Mouse (Mus musculus): ENCODE measurements around the gene Dnaaf5. TPM values are rescaled to one million over a fixed set of nuclear protein-coding genes. Genes with fewer than 3 reads are reported as not detected.

The Dnaaf5 gene
- polyA plus RNA-seq, 1 experiment from 2014 or later, result 12.9 TPM

DNA sequence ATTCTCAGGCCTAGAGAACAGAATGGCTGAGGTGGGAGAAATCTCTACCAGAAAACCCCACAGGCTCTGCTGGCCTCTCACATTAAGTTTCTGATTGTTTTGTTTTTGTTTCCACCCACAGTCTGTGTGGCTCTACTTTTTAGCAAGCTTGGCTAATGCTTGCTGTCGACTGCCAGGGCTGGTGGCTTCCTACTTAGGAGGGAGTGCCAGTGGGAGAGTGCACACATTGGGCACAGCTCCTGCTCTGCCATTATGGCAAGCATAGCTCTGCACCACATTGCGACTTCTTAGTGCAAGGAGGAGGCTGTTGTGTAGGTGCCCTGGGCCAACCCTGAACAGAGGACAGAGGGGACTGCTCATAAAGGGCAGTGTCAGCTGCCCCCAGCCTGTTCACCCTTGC, 33.1 kb downstream of the Dnaaf5 start:
- H3K27me3 ChIP-seq (ENCODE audit: low read depth, poor library complexity, severe bottlenecking), result no peaks in the 10 kb centered on the region
- peaks cover 92% of the 10 kb centered on the region for H3K36me3 ChIP-seq
- H3K4me1 ChIP-seq, result no peaks in the 10 kb centered on the region
- no peak for DNase-seq (ENCODE audit: low spot score)
- H3K9me3 ChIP-seq (replicated peaks), result no peaks in the 10 kb centered on the region
- WGBS, result 95% methylated on average over 2 of the region's 2 CpGs
- H3K4me3 ChIP-seq, result no peak overlapping the region
- no peak overlapping the region for H3K27ac ChIP-seq

DNA sequence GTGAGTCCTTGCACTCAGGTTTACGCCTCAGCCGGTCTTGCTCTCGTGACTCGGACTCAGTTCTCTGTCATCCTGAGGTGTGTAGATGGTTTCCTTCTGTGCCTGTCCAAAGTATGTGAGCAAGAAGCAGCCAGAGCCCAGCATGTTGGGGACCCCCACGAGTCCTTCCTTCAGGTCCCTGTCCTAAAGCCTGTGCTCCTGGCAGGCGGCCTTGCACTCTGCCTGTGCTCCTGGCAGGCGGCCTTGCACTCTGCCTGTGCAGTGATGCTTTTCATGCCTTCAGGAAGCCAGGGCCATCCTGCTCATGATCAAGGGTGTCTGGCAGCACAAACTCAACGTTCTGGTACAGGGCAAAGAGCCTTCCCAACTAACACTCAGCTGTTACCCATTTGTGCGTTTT, 33.6 kb downstream of the Dnaaf5 start:
- WGBS, result 91% methylated on average over 9 of the region's 9 CpGs
- H3K36me3 ChIP-seq, result peaks cover 91% of the 10 kb centered on the region
- H3K27me3 ChIP-seq (ENCODE audit: low read depth, poor library complexity, severe bottlenecking), result no peaks in the 10 kb centered on the region
- no peak for DNase-seq (ENCODE audit: low spot score)
- no peaks in the 10 kb centered on the region for H3K9me3 ChIP-seq (replicated peaks)
- H3K27ac ChIP-seq, result no peak overlapping the region
- H3K4me3 ChIP-seq, result no peak overlapping the region
- no peaks in the 10 kb centered on the region for H3K4me1 ChIP-seq

DNA sequence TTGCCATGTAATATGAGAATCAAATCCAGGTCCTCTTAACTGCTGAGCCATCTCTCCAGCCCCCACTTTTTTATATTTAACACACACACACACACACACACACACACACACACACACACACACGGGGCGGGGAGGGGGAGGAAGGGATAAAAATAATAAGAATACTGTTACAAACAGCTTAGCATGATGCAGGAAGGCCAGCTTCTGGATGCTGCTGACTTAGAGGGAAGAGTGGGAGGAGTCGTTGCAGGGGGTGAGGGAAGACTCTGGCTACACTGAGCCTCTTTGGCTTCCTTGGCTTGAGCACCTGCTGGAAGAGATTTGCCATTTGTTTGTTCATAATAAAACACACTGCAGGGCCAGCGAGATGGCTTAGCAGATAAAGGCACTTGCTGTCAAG, 34.9 kb downstream of the Dnaaf5 start:
- H3K27ac ChIP-seq, result no peak overlapping the region
- WGBS, result 86% methylated on average over 3 of the region's 4 CpGs
- H3K36me3 ChIP-seq, result peaks cover 84% of the 10 kb centered on the region
- H3K4me1 ChIP-seq, result no peaks in the 10 kb centered on the region
- H3K4me3 ChIP-seq, result no peak overlapping the region
- H3K27me3 ChIP-seq (ENCODE audit: low read depth, poor library complexity, severe bottlenecking), result no peaks in the 10 kb centered on the region
- DNase-seq (ENCODE audit: low spot score), result no peak
- H3K9me3 ChIP-seq (replicated peaks), result no peaks in the 10 kb centered on the region

DNA sequence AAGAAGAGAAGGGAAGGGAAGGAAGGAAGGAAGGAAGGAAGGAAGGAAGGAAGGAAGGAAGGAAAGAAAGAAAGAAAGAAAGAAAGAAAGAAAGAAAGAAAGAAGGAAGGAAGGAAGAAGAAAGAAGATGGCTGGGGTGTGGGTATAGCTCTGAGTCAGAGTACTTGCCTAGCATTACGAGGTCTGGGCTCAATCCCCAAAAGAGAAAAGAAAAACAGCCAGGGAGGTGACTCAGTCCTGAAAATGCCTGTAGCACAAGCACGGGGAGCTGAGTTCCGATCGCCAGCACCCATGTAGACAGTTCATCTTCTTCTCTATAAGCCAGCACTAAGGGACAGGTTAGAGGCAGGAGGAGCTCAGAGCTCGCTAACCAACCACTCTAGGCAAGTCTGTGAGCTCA, 39.7 kb downstream of the Dnaaf5 start:
- no peaks in the 10 kb centered on the region for H3K4me1 ChIP-seq
- WGBS, result 91% methylated on average over 5 of the region's 5 CpGs

DNA sequence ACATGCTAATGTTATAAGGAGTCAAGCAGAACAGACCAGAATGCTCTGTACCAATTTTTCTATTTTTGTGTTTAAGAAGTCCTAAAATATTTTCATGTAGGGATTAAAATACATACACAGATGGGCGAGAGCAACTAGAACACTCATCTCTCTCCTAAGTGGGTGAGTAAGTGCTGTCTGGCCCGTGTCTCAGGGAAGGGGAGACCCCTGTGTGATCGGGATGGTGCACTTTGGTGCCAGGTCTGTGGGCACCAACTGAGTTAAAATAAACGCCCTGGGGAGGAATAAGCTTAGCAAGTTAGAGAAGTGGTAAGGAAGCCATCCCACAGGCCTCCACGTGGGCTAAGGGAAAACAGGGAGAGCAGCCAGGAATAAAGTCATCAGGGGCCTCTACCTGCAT, 40.9 kb downstream of the Dnaaf5 start:
- Histone ChIP-seq H3K4me1 (no peaks in the 10 kb centered on the region), H3K9me3 (replicated peaks) (no peaks in the 10 kb centered on the region), H3K27me3 (ENCODE audit: low read depth, poor library complexity, severe bottlenecking) (no peaks in the 10 kb centered on the region), H3K27ac (no peak overlapping the region), H3K36me3 (peaks cover 24% of the 10 kb centered on the region), H3K4me3 (no peak overlapping the region)
- DNase-seq (ENCODE audit: low spot score), result no peak
- 76% methylated on average over 5 of the region's 5 CpGs for WGBS

More for the DNA sequence above, 39.7 kb downstream of the Dnaaf5 start:
- no peak overlapping the region for H3K27ac ChIP-seq
- H3K36me3 ChIP-seq, result peaks cover 36% of the 10 kb centered on the region
- DNase-seq (ENCODE audit: low spot score), result no peak
- H3K27me3 ChIP-seq (ENCODE audit: low read depth, poor library complexity, severe bottlenecking), result no peaks in the 10 kb centered on the region
- no peaks in the 10 kb centered on the region for H3K9me3 ChIP-seq (replicated peaks)
- no peak overlapping the region for H3K4me3 ChIP-seq

DNA sequence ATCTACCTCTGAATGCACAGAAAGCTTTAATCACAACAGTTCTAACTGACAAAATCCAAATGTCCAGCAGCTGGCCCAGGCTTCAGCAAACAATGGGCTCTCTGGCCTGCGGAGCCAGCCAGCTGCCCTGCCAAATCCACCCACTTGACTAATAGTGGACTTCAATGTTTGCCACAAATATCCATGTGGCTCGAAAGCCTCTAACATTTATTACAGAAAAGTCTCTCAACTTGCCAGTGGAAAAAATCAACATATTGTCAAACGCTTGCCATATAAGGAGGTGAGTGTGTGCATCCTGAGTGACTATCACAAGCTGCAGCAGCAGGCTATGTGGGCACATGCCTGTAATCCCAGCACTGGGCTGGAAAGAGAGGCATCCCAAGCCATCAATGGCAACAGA, 48.8 kb downstream of the Dnaaf5 start:
- Histone ChIP-seq H3K27ac (no peak overlapping the region), H3K4me3 (no peak overlapping the region), H3K27me3 (ENCODE audit: low read depth, poor library complexity, severe bottlenecking) (no peaks in the 10 kb centered on the region), H3K36me3 (no peaks in the 10 kb centered on the region; the same call in 1 of the 2 replicates), H3K9me3 (replicated peaks) (no peaks in the 10 kb centered on the region), H3K4me1 (peaks cover 27% of the 10 kb centered on the region)
- 94% methylated on average over 3 of the region's 3 CpGs for whole genome bisulfite sequencing
- DNase-seq (ENCODE audit: low spot score), result no peak

DNA sequence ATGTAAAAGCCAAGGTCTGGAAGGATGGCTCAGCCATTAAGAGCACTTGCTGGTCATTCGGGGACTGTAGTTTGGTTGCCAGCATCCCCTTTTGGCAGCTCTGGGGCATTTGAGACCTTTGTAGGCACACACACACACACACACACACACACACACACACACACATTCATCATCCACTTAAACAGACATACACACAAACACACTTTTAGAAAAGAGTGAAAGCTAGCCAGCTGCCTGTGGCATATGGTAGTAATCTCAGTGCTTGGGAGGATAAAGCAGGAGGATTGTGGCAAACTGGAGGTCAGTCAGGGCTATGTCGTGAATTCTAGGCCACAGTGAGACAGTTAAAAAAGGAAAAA, 49.6 kb downstream of the Dnaaf5 start:
- Histone ChIP-seq H3K9me3 (replicated peaks) (no peaks in the 10 kb centered on the region), H3K4me1 (peaks cover 27% of the 10 kb centered on the region), H3K4me3 (peak overlapping the region; percentile 88), H3K36me3 (no peaks in the 10 kb centered on the region; the same call in 1 of the 2 replicates), H3K27ac (peak overlapping the region; percentile 89), H3K27me3 (ENCODE audit: low read depth, poor library complexity, severe bottlenecking) (no peaks in the 10 kb centered on the region)
- DNase-seq (ENCODE audit: low spot score), result peak; percentile 40
- WGBS, result 36% methylated on average over 2 of the region's 2 CpGs

DNA sequence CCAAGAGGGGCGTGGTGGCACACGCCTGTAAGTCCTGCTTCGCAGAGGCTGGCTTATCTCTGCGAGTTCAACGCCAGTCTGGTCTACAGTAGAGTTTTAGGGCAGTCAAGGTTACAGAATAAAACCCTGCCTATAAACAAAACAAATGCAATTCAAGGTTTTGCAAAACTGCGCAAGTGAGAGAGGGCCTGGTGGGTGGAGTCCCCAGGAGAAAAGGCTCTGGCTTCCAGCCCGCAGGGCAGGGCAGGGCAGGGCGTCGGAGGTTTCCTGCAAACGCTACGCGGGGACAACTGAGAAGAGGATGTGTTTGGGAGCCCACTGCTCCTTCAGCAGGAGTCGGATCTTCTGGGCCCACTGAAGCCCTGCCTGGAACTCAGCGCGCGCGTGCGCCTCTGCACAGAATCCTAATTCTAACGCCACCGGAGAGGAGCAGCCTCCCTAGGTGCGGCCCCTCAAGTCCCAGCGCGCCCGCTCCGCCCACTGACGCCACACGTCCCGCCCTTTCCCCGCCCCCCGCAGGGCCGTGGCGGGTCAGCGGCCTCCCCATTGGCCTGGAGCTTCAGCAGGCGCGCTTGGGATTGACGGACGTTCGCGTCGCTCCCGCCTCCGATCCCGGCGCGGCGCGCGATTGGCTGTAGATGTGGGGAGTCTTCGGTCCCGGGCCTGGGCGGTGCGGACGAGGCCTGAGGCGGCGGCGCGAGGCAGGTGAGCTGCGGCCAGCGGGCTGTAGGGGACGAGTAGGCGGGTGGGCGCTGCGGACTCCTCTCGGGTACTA, 50.2 kb downstream of the Dnaaf5 start, which contains the start of gene Sun1:
Sun1 (plus strand) TSS at position 643 of the 775 bp plus-strand sequence.
- under 1% methylated on average over 64 of the region's 64 CpGs for WGBS
- H3K9me3 ChIP-seq (replicated peaks), result no peaks in the 10 kb centered on the region
- peak; percentile 98 for DNase-seq (ENCODE audit: low spot score)
- H3K36me3 ChIP-seq, result no peaks in the 10 kb centered on the region; the same call in 1 of the 2 replicates
- no peaks in the 10 kb centered on the region for H3K27me3 ChIP-seq (ENCODE audit: low read depth, poor library complexity, severe bottlenecking)
- H3K27ac ChIP-seq, result peak within 1 kb of the TSS; percentile 89
- H3K4me1 ChIP-seq, result peaks cover 27% of the 10 kb centered on the region
- H3K4me3 ChIP-seq, result peak within 1 kb of the TSS; percentile 88

DNA sequence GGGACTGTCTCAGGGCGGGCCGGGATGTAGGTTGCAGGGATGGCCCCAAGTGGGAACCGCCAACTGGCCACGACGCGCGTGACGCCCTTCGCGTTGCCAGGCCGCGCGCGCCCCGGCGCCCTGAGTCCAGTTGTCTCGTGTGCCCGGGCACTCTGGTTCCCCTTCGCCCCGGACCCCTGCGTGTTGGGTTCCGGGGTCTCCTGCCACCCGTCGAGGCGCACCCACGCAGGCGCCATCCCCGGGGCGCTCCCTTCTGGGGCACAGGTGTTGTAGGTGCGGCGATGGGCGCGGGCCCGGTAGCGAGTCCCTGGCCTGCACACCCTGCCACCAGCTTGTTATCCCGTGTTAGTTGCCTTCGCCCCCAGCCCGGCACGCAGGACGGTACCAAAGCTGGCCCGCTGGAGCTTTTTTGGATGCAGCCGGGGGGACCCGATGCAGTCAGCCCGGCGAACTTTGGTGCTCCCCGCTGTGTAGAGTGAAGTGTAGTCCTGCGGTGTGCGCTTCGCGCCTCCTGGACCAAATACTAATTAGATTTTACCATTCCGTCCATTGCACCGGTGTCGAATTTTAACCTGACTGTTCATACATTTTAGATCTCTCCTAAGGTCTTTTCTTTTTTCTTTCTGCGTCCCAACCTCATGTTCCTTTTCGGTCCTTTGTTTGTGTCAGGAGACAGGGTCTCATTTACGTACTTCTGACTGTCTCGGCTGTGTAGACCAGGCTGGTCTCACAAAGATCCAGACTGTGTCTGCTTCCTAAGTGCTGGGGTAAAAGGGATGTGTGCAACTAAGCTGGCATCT, 50.9 kb downstream of the Dnaaf5 start:
- Histone ChIP-seq H3K4me3 (peak overlapping the region; percentile 88), H3K9me3 (replicated peaks) (no peaks in the 10 kb centered on the region), H3K4me1 (peaks cover 30% of the 10 kb centered on the region), H3K27me3 (ENCODE audit: low read depth, poor library complexity, severe bottlenecking) (no peaks in the 10 kb centered on the region), H3K27ac (peak overlapping the region; percentile 89), H3K36me3 (no peaks in the 10 kb centered on the region; the same call in 1 of the 2 replicates)
- 2% methylated on average over 57 of the region's 57 CpGs for WGBS
- DNase-seq (ENCODE audit: low spot score), result no peak

DNA sequence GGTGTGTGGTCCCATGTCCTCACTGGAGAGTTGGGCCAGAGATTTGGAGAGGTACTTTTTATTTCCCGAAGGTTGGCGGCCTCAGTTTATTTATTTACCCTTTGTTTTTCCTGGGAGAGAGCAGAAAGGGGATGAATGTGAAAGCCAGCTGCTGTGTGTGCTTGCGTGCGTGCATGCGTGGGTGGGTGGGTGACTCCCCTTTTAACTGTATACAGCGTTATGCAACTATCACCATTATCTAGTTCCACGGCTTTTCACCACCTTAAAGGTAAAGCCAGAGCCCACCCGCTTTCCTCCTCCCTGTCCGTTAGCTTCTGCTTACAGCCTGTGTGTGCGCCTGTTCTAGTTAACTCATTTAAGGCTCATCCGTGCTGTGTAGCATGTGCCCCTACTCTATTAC, 52.1 kb downstream of the Dnaaf5 start:
- H3K4me3 ChIP-seq, result peak overlapping the region; percentile 88
- WGBS, result 90% methylated on average over 11 of the region's 11 CpGs

DNA sequence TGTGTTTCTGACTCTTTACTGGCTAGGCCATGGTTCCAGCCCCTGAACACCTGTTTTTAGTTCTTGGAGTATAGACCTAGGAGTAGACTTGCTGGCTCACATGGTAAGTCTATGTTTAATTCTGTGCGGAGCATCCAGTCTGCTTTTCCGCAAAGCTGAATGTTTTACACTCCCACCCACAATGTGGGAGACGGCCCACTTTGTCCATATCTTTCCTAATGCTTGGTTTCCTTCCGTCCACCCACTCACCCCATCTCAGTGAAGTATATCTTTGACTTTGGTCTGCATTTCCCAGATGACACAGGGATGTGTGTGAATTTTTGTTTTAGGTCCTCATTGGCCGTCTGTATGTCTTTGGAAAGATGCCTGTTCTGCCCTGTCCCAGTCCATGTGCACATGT, 53.3 kb downstream of the Dnaaf5 start:
- 90% methylated on average over 5 of the region's 5 CpGs for WGBS
- peaks cover 35% of the 10 kb centered on the region for H3K4me1 ChIP-seq

More for the DNA sequence above, 52.1 kb downstream of the Dnaaf5 start:
- H3K4me1 ChIP-seq, result peaks cover 35% of the 10 kb centered on the region
- H3K36me3 ChIP-seq, result no peaks in the 10 kb centered on the region; the same call in 1 of the 2 replicates
- H3K27me3 ChIP-seq (ENCODE audit: low read depth, poor library complexity, severe bottlenecking), result no peaks in the 10 kb centered on the region
- H3K27ac ChIP-seq, result no peak overlapping the region
- no peaks in the 10 kb centered on the region for H3K9me3 ChIP-seq (replicated peaks)
- no peak for DNase-seq (ENCODE audit: low spot score)

DNA sequence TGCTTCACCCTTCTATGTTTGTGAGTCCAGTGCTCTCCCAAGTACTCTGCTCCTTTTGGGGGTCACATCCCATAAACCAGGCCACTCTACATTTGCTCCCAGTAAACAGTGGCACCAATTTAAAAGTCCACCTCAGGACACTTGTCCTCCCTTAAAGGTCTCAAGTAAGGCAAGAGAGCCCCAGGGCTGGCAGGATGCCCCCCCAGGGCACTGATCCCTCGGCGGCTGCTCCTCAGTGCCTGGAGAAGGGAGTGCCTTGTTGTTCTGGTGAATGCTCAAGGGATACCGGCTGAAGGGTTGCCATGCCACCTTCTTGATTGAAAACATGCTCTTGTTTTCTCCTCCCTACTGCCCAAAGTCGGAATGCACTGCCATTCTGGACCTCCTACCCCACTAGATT, 56.1 kb downstream of the Dnaaf5 start:
- Histone ChIP-seq H3K9me3 (replicated peaks) (no peaks in the 10 kb centered on the region), H3K4me1 (peaks cover 21% of the 10 kb centered on the region), H3K4me3 (no peak overlapping the region), H3K27me3 (ENCODE audit: low read depth, poor library complexity, severe bottlenecking) (no peaks in the 10 kb centered on the region), H3K27ac (no peak overlapping the region), H3K36me3 (peaks cover 23% of the 10 kb centered on the region)
- 76% methylated on average over 4 of the region's 4 CpGs for WGBS
- DNase-seq (ENCODE audit: low spot score), result no peak

More for the DNA sequence above, 53.3 kb downstream of the Dnaaf5 start:
- Histone ChIP-seq H3K9me3 (replicated peaks) (no peaks in the 10 kb centered on the region), H3K27ac (no peak overlapping the region), H3K27me3 (ENCODE audit: low read depth, poor library complexity, severe bottlenecking) (no peaks in the 10 kb centered on the region), H3K36me3 (no peaks in the 10 kb centered on the region; the same call in 1 of the 2 replicates), H3K4me3 (no peak overlapping the region)
- no peak for DNase-seq (ENCODE audit: low spot score)

DNA sequence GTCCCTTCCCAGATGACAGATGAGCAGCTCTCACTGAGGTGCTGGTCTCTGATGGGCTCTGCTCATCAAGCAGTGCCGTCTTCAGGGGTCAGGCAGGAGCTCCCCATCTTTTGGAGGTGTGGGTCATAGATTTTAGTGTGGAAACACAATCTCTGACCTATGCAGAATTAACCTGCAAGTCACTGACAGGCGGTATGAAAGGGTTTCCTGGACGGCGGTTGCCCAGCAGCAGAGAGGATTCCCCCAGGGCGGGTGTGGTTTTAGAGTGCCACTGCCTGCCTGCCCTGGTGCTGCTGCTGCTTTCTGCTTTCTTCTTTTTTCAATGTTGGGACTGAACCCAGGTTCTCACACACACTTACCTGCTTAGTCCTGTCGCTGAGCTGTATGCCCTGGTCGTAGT, 56.5 kb downstream of the Dnaaf5 start:
- H3K27me3 ChIP-seq (ENCODE audit: low read depth, poor library complexity, severe bottlenecking), result no peaks in the 10 kb centered on the region
- 89% methylated on average over 7 of the region's 7 CpGs for WGBS
- H3K4me3 ChIP-seq, result no peak overlapping the region
- no peak overlapping the region for H3K27ac ChIP-seq
- H3K36me3 ChIP-seq, result peaks cover 25% of the 10 kb centered on the region
- peaks cover 17% of the 10 kb centered on the region for H3K4me1 ChIP-seq
- DNase-seq (ENCODE audit: low spot score), result no peak
- no peaks in the 10 kb centered on the region for H3K9me3 ChIP-seq (replicated peaks)
